Mouse (Mus musculus): Measurements from ENCODE around the gene Tcp11l2. TPM values are rescaled to one million over a fixed set of nuclear protein-coding genes. Genes with fewer than 3 reads are reported as not detected.

The Tcp11l2 gene
- total and polyA plus RNA-seq, 3 experiments: 0.81 to 4.3 TPM; not detected in 1

- H3K9ac ChIP-seq (ENCODE audit: control insufficient read depth, low read depth, low read length, poor library complexity, severe bottlenecking): no peak overlapping the region
- H3K79me2 ChIP-seq (ENCODE audit: control insufficient read depth, insufficient read depth, low read length, poor library complexity): no peaks in the 10 kb centered on the region; the same call in 1 of the 2 replicates
- no peak overlapping the region for H3K4me3 ChIP-seq (ENCODE audit: control insufficient read depth in 1 of 2, insufficient read depth in 1 of 2, low read depth in 2 of 2, low read length in 2 of 2)
- no peak overlapping the region for H3K27ac ChIP-seq (ENCODE audit: control insufficient read depth, low read depth, low read length)
- TF ChIP-seq EP300 (IDR thresholded peaks at IDR 0.05; ENCODE audit: low read depth in 1 of 2, low read length in 2 of 2) (no peak), MAFK (IDR thresholded peaks at IDR 0.05; ENCODE audit: borderline replicate concordance, low read depth, low read length) (no peak), ELF1 (IDR thresholded peaks at IDR 0.05; ENCODE audit: low read depth, low read length) (no peak), NRF1 (IDR thresholded peaks at IDR 0.05; ENCODE audit: insufficient read depth, low read depth, low read length, poor library complexity, severe bottlenecking) (no peak), TAL1 (IDR thresholded peaks at IDR 0.05; ENCODE audit: low read length) (no peak)
- H3K36me3 ChIP-seq (ENCODE audit: control insufficient read depth in 1 of 2, insufficient read depth in 2 of 2, low read length in 2 of 2): peaks cover 0 to 31% of the 10 kb centered on the region in 2 experiments; a peak in 2 of 4 replicates
- no peak for DNase-seq (ENCODE audit: low read depth, low spot score)
- no peaks in the 10 kb centered on the region for H3K27me3 ChIP-seq (ENCODE audit: control insufficient read depth in 1 of 2, insufficient read depth in 2 of 2, low read length in 2 of 2)
- H3K9me3 ChIP-seq (replicated peaks; ENCODE audit: insufficient read depth, low read length): no peaks in the 10 kb centered on the region
- peaks cover 15 to 31% of the 10 kb centered on the region in 2 experiments for H3K4me1 ChIP-seq (ENCODE audit: control insufficient read depth in 1 of 2, insufficient read depth in 2 of 2, low read length in 2 of 2)
These were observed 2.3 kb downstream of the Tcp11l2 start for GRCm38 (mm10) chr10:84578738-84579137.

GRCm38 (mm10) chr10:84579527-84579926 is 3.1 kb downstream of the Tcp11l2 start:
- Histone ChIP-seq H3K79me2 (ENCODE audit: control insufficient read depth, insufficient read depth, low read length, poor library complexity) (no peaks in the 10 kb centered on the region; the same call in 1 of the 2 replicates), H3K27ac (ENCODE audit: control insufficient read depth, low read depth, low read length) (peak overlapping the region; percentile 33; the same call in 1 of the 2 replicates), H3K36me3 (ENCODE audit: control insufficient read depth in 1 of 2, insufficient read depth in 2 of 2, low read length in 2 of 2) (peaks cover 0 to 23% of the 10 kb centered on the region in 2 experiments; a peak in 2 of 4 replicates), H3K9me3 (replicated peaks; ENCODE audit: insufficient read depth, low read length) (no peaks in the 10 kb centered on the region), H3K27me3 (ENCODE audit: control insufficient read depth in 1 of 2, insufficient read depth in 2 of 2, low read length in 2 of 2) (no peaks in the 10 kb centered on the region), H3K4me1 (ENCODE audit: control insufficient read depth in 1 of 2, insufficient read depth in 2 of 2, low read length in 2 of 2) (peaks cover 11 to 24% of the 10 kb centered on the region in 2 experiments), H3K4me3 (ENCODE audit: control insufficient read depth in 1 of 2, insufficient read depth in 1 of 2, low read depth in 2 of 2, low read length in 2 of 2) (no peak overlapping the region), H3K9ac (ENCODE audit: control insufficient read depth, low read depth, low read length, poor library complexity, severe bottlenecking) (no peak overlapping the region)
- DNase-seq (ENCODE audit: low read depth, low spot score): peak; percentile 61
- TF ChIP-seq NRF1 (IDR thresholded peaks at IDR 0.05; ENCODE audit: insufficient read depth, low read depth, low read length, poor library complexity, severe bottlenecking): no peak
- TF ChIP-seq TAL1 (IDR thresholded peaks at IDR 0.05; ENCODE audit: low read length): peak; percentile 58
- no peak for TF ChIP-seq SIN3A (IDR thresholded peaks at IDR 0.05; ENCODE audit: low read length)
- no peak for TF ChIP-seq MAX (IDR thresholded peaks at IDR 0.05; ENCODE audit: low read length)
- TF ChIP-seq MYC (IDR thresholded peaks at IDR 0.05; ENCODE audit: low read depth, low read length): no peak
- TF ChIP-seq GATA1 (IDR thresholded peaks at IDR 0.05; ENCODE audit: low read depth, low read length): peak; percentile 35; the same call in 1 of the 2 replicates
- no peak for TF ChIP-seq SMC3 (IDR thresholded peaks at IDR 0.05; ENCODE audit: low read depth, low read length)
- no peak for TF ChIP-seq CTCF (IDR thresholded peaks at IDR 0.05 in 2 of 3, conservative IDR thresholded peaks at IDR 0.05 in 1 of 3; ENCODE audit: control insufficient read depth in 1 of 3, insufficient read depth in 1 of 3, low read depth in 2 of 3, low read length in 3 of 3, poor library complexity in 1 of 3, severe bottlenecking in 1 of 3)
- no peak for TF ChIP-seq MAFK (IDR thresholded peaks at IDR 0.05; ENCODE audit: borderline replicate concordance, low read depth, low read length)
- 0 out of 2 replicates have a peak, but pooled peaks have one; percentile 5 for TF ChIP-seq TCF12 (IDR thresholded peaks at IDR 0.05; ENCODE audit: low read depth, low read length)
- TF ChIP-seq MXI1 (IDR thresholded peaks at IDR 0.05; ENCODE audit: low read depth, low read length): no peak
- no peak for TF ChIP-seq ZC3H11A (IDR thresholded peaks at IDR 0.05; ENCODE audit: low read depth, low read length)
- no peak for TF ChIP-seq USF1 (IDR thresholded peaks at IDR 0.05; ENCODE audit: low read depth, low read length)
- TF ChIP-seq POLR2A (IDR thresholded peaks at IDR 0.05; ENCODE audit: control insufficient read depth in 1 of 2, insufficient read depth in 1 of 2, low read depth in 1 of 2, low read length in 2 of 2, poor library complexity in 1 of 2): no peak
- no peak for TF ChIP-seq BHLHE40 (IDR thresholded peaks at IDR 0.05; ENCODE audit: borderline replicate concordance, low read depth, low read length)
- TF ChIP-seq CHD1 (IDR thresholded peaks at IDR 0.05; ENCODE audit: low read depth, low read length): no peak
- TF ChIP-seq JUND (IDR thresholded peaks at IDR 0.05; ENCODE audit: low read depth, low read length): no peak

Measured in MEL (cell line).